Mouse (Mus musculus): ENCODE data around the gene Fam84b.

DNA sequence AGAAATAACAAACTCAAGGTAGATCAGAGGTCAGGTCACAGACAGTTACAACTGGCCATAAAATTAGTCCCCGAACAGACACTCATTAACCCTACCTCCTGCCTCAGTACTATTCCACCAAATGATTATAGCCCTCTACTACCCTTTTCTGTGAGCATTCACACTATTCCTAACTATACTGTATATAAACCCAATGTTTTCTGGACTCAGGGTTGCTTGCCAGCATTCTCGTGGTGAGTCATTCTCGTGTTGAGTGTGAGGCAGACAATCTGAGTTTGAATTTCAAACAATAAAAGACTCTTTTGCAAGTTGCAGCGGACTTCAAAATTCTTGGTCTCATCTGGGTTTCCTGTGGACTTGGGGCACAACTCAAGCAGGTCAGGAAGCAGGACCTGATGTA lies 74.5 kb downstream of the Fam84b start:
- no peak for TF ChIP-seq CTCF (IDR thresholded peaks at IDR 0.05; ENCODE audit: insufficient read depth, low read depth, low read length)
- no peak for TF ChIP-seq POLR2A (IDR thresholded peaks at IDR 0.05; ENCODE audit: insufficient read depth, low read depth, low read length)
